Mouse (Mus musculus): ENCODE measurements around the gene Rgs17.

DNA sequence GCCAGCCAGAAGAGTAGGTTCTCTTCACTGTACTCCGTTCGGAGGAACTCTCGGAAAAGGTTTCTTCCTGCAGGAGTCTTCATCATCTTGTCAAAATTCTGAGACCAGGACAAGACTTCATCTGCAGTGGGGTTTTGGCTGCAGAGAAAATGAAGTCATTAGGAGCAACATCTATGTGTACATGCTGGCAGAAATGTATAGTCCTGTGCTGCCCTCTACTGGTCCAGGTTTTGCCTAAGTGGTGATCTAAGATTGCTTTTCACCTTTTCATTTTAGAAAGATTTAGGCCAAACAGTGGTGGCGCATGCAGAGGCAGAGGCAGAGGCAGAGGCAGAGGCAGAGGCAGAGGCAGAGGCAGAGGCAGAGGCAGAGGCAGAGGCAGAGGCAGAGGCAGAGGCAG is 80.8 kb downstream of the Rgs17 start:
- TF ChIP-seq CTCF (IDR thresholded peaks at IDR 0.05; ENCODE audit: control insufficient read depth, insufficient read depth, insufficient read length) (peak; percentile 14), USF1 (IDR thresholded peaks at IDR 0.05; ENCODE audit: low read depth) (no peak), CEBPB (IDR thresholded peaks at IDR 0.05; ENCODE audit: low read depth) (no peak), MAX (IDR thresholded peaks at IDR 0.05) (no peak), MYOD1 (IDR thresholded peaks at IDR 0.05; ENCODE audit: control insufficient read depth, insufficient read length, low read depth) (no peak)

Data from C2C12 (cell line).